22 mouse cellular contexts compared by ENCODE assay signal in genomic region chr14:23810081-23810480, GRCm38 (mm10).
A peak's percentile ranks its signal among the peaks of the same experiment; 100 is the strongest.
DNase-seq lines count a peak whose midpoint lies in the region; ATAC-seq and TF ChIP-seq lines count a peak whose summit lies in the region.
"Had no signal": no experiment of that assay in that cellular context is flagged by ENCODE, and none has a peak within 500 bp of the region (broad histone marks: within the 10 kb centered on the region; RNA-seq: fewer than 3 reads in every experiment).

No protein-coding gene starts in this region.

- no peaks in the 10 kb centered on the region for H3K36me3 ChIP-seq in midbrain, embryonic 11.5 days (ENCODE audit: control insufficient read depth, insufficient read depth, low read length)
- no peaks in the 10 kb centered on the region for H3K36me3 ChIP-seq in midbrain, postnatal 0 days (ENCODE audit: insufficient read depth, low read length)
- H3K36me3 ChIP-seq: embryonic facial prominence, embryonic 10.5 days; embryonic facial prominence, embryonic 12.5 days; forebrain, embryonic 15.5 days; G1E had no signal

- H3K27ac ChIP-seq in layer of hippocampus, adult 2 months = peak overlapping the region; percentile 21; the same call in 1 of the 2 replicates
- H3K27ac ChIP-seq in midbrain, embryonic 11.5 days (ENCODE audit: low read depth, low read length) = no peak overlapping the region
- H3K27ac ChIP-seq in midbrain, postnatal 0 days (ENCODE audit: low read depth, low read length) = no peak overlapping the region
- H3K27ac ChIP-seq: embryonic facial prominence, embryonic 10.5 days; embryonic facial prominence, embryonic 12.5 days; forebrain, embryonic 13.5 days; forebrain, embryonic 15.5 days had no signal

- H3K4me2 ChIP-seq in midbrain, embryonic 11.5 days = no peak overlapping the region
- no peak overlapping the region for H3K4me2 ChIP-seq in midbrain, postnatal 0 days (ENCODE audit: low read depth, low read length, poor library complexity, severe bottlenecking)
- H3K4me2 ChIP-seq: embryonic facial prominence, embryonic 12.5 days; forebrain, embryonic 13.5 days; forebrain, embryonic 15.5 days had no signal

- H3K9ac ChIP-seq in midbrain, embryonic 11.5 days (ENCODE audit: low read length) = no peak overlapping the region
- H3K9ac ChIP-seq in midbrain, postnatal 0 days (replicated peaks; ENCODE audit: low read length, poor library complexity, severe bottlenecking) = no peak overlapping the region
- H3K9ac ChIP-seq: embryonic facial prominence, embryonic 12.5 days; forebrain, embryonic 13.5 days; forebrain, embryonic 15.5 days; forebrain, postnatal 0 days had no signal

- H3K9me3 ChIP-seq in midbrain, embryonic 11.5 days (ENCODE audit: control insufficient read depth, low read length) = no peaks in the 10 kb centered on the region
- no peaks in the 10 kb centered on the region for H3K9me3 ChIP-seq in midbrain, postnatal 0 days (ENCODE audit: low read length)
- H3K9me3 ChIP-seq: embryonic facial prominence, embryonic 10.5 days; embryonic facial prominence, embryonic 12.5 days; forebrain, embryonic 13.5 days; forebrain, embryonic 15.5 days; G1E had no signal

- 54% methylated on average over 1 of the region's 1 CpGs for WGBS in midbrain, embryonic 11.5 days
- WGBS in midbrain, postnatal 0 days = 58% methylated on average over 1 of the region's 1 CpGs

- H3K4me1 ChIP-seq in midbrain, embryonic 11.5 days (ENCODE audit: control insufficient read depth, insufficient read depth, low read length) = no peaks in the 10 kb centered on the region
- H3K4me1 ChIP-seq in midbrain, postnatal 0 days (ENCODE audit: insufficient read depth, low read length) = no peaks in the 10 kb centered on the region
- H3K4me1 ChIP-seq: embryonic facial prominence, embryonic 12.5 days; forebrain, embryonic 15.5 days had no signal

- H3K27me3 ChIP-seq in midbrain, embryonic 11.5 days (ENCODE audit: control insufficient read depth, insufficient read depth, low read length) = no peaks in the 10 kb centered on the region
- no peaks in the 10 kb centered on the region for H3K27me3 ChIP-seq in midbrain, postnatal 0 days (ENCODE audit: insufficient read depth, low read length)
- H3K27me3 ChIP-seq: embryonic facial prominence, embryonic 12.5 days; forebrain, embryonic 13.5 days; forebrain, embryonic 15.5 days; Patski had no signal

- H3K4me3 ChIP-seq in layer of hippocampus, adult 2 months = no peak overlapping the region
- H3K4me3 ChIP-seq in midbrain, embryonic 11.5 days (ENCODE audit: low read depth, low read length) = no peak overlapping the region
- H3K4me3 ChIP-seq in midbrain, postnatal 0 days (ENCODE audit: low read depth, low read length) = no peak overlapping the region
- H3K4me3 ChIP-seq: embryonic facial prominence, embryonic 10.5 days; embryonic facial prominence, embryonic 12.5 days; forebrain, embryonic 13.5 days; forebrain, embryonic 15.5 days had no signal

- no peak for ATAC-seq in midbrain, embryonic 11.5 days (ENCODE audit: low FRiP score)
- ATAC-seq in midbrain, postnatal 0 days (ENCODE audit: low FRiP score) = no peak
- ATAC-seq: activated CD4-positive, CD25-positive, alpha-beta regulatory T cell, adult 4 months; CD4-positive, CD25-positive, alpha-beta regulatory T cell, adult 4 months; forebrain, embryonic 15.5 days; forebrain, postnatal 0 days; Patski had no signal

- no peak for TF ChIP-seq CTCF in layer of hippocampus, adult 2 months (conservative IDR thresholded peaks at IDR 0.05)
- no peak for TF ChIP-seq CTCF in midbrain, postnatal 0 days (IDR thresholded peaks at IDR 0.05)

- peak; percentile 52 to 73 for DNase-seq in cerebellum, postnatal 10 days
- no peak for DNase-seq in cerebellum, adult 9-11 months
- no peak for DNase-seq in layer of hippocampus, adult 2 months (ENCODE audit: low spot score in 2 of 2)
- DNase-seq in layer of hippocampus, postnatal 14 days (ENCODE audit: low spot score in 2 of 2) = no peak
- peak; percentile 62 for DNase-seq in midbrain, embryonic 11.5 days (ENCODE audit: low spot score, missing footprints)
- DNase-seq in midbrain, postnatal 0 days (ENCODE audit: low spot score) = no peak
- DNase-seq: adrenal gland, adult 8-10 months; adrenal gland, postnatal 14 days; adrenal gland, postnatal 36 days; B cell, adult 2 months; cerebellum, adult 11-12 months; cerebellum, adult 8-10 months; cerebellum, postnatal 25 days; forebrain, postnatal 0 days had no signal

Comparison
In these comparisons a context has a peak if more than half of its experiments do, and no peak if none do; other contexts are left out.
1. DNase-seq: peak in cerebellum, postnatal 10 days (2 of 2) and midbrain, embryonic 11.5 days (single experiment); none in cerebellum, adult 9-11 months (single experiment), layer of hippocampus, adult 2 months (0 of 2), layer of hippocampus, postnatal 14 days (0 of 2) and midbrain, postnatal 0 days (single experiment).